Mouse (Mus musculus) mature B cell (primary cell): ENCODE measurements around the gene Gm9970.

Source experiments
- in situ Hi-C: fragments of 300-500 bp; cut with MboI; formaldehyde crosslinking; loops from 2 replicates; pipeline ENCODE4 v1.14.3; 2019

Gene Gm9970

DNA sequence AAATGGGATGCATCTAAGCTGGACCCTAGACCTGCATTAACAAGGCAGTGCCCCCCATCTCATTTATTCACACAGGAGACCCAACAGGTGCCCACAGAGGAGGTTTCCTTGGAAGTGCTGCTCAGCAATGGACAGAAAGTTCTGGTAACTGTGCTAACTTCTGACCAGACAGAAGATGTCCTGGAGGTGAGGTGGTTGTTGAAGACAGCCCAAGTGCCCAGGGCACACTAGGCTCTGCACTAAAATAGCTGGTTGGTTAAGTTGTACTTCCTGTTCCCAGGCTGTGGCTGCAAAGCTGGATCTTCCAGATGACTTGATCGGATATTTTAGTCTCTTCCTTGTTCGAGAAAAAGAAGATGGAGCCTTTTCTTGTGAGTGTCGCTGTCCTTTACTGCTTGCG is 45.4 kb downstream of the Gm9970 start:
- in situ Hi-C loops, result no loop called here

GRCm38 (mm10) chr5:31194486-31195485 is 46.2 kb downstream of the Gm9970 start:
- in situ Hi-C loops, result loop anchor here (5.0 kb wide), 1 partner anchor 133 kb away; no protein-coding TSS in a partner anchor

- in situ Hi-C loops, result loop anchor here (5.0 kb wide), 1 partner anchor 134 kb away; no protein-coding TSS in a partner anchor
Measured at GRCm38 (mm10) chr5:31193631-31194281, 47.3 kb downstream of the Gm9970 start.

GRCm38 (mm10) chr5:31192939-31193630 is 47.9 kb downstream of the Gm9970 start, which contains the start of the genes Snx17 and Eif2b4:
Gene Snx17, plus strand, starts transcription at chr5:31193227.
Gene Eif2b4, minus strand, starts transcription at chr5:31193430.
- in situ Hi-C loops, result loop anchor here (5.0 kb wide), 1 partner anchor 134 kb away; no protein-coding TSS in a partner anchor

GRCm38 (mm10) chr5:31192045-31192938 is 48.7 kb downstream of the Gm9970 start:
- in situ Hi-C loops, result loop anchor here (5.0 kb wide), 1 partner anchor 135 kb away; no protein-coding TSS in a partner anchor
